In the genomic region with DNA sequence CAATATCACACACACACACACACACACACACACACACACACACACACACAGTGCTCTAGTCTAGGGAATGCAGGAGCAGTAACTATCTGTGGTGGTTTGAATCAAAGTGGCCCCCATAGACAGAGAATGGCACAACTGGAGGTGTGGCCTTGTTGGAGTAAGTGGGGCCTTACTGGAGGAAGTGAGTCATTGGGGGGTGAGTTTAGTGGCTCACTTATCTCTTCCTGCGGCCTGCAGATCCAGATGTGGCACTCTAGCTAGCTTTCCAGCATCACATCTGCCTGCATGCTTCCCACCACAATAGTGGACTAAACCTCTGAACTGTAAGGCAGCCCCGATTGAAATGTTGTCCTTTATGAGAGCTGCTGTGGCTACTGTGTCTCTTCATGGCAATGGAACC, we compare ENCODE assay signal across 34 mouse cellular contexts. TPM values are rescaled to one million over a fixed set of nuclear protein-coding genes. Genes with fewer than 3 reads are reported as not detected.
DNase-seq lines count a peak whose midpoint lies in the region; ATAC-seq lines count a peak whose summit lies in the region.
"Had no signal": no experiment of that assay in that cellular context is flagged by ENCODE, and none has a peak within 500 bp of the region (broad histone marks: within the 10 kb centered on the region; RNA-seq: fewer than 3 reads in every experiment).

No protein-coding gene starts in this region.

- no peaks in the 10 kb centered on the region for H3K27me3 ChIP-seq in heart, embryonic 14.5 days (ENCODE audit: control insufficient read depth, insufficient read depth, low read length)
- H3K27me3 ChIP-seq in liver, embryonic 15.5 days = no peaks in the 10 kb centered on the region
- no peaks in the 10 kb centered on the region for H3K27me3 ChIP-seq in forebrain, embryonic 11.5 days (ENCODE audit: control insufficient read depth, insufficient read depth, low read length)
- H3K27me3 ChIP-seq: embryonic facial prominence, embryonic 12.5 days; limb, embryonic 15.5 days; midbrain, embryonic 15.5 days had no signal

- no peak overlapping the region for H3K4me2 ChIP-seq in heart, embryonic 14.5 days (ENCODE audit: low read length)
- H3K4me2 ChIP-seq in liver, embryonic 15.5 days = 0 out of 2 replicates have a peak overlapping the region, but pooled peaks have one; percentile 0
- no peak overlapping the region for H3K4me2 ChIP-seq in forebrain, embryonic 11.5 days (ENCODE audit: low read depth, low read length, severe bottlenecking)
- H3K4me2 ChIP-seq: embryonic facial prominence, embryonic 12.5 days; hindbrain, embryonic 14.5 days; limb, embryonic 15.5 days; midbrain, embryonic 15.5 days had no signal

- peaks cover 72% of the 10 kb centered on the region for H3K36me3 ChIP-seq in heart, embryonic 14.5 days (ENCODE audit: control insufficient read depth, insufficient read depth, low read length)
- H3K36me3 ChIP-seq in liver, embryonic 15.5 days (replicated peaks) = peaks cover 54% of the 10 kb centered on the region
- peaks cover 15% of the 10 kb centered on the region for H3K36me3 ChIP-seq in forebrain, embryonic 11.5 days (ENCODE audit: control insufficient read depth, insufficient read depth, low read length)

- ATAC-seq in heart, embryonic 14.5 days (ENCODE audit: insufficient number of reproducible peaks, insufficient read depth, low FRiP score, low read depth) = no peak
- peak; percentile 66 for ATAC-seq in liver, embryonic 15.5 days (ENCODE audit: insufficient read depth)
- ATAC-seq in megakaryocyte-erythroid progenitor cell, adult 5-6 weeks (replicated peaks; ENCODE audit: low FRiP score, low TSS enrichment, poor library complexity, severe bottlenecking) = peak; percentile 64
- ATAC-seq in forebrain, embryonic 11.5 days (replicated peaks; ENCODE audit: low FRiP score) = no peak
- ATAC-seq: forebrain, embryonic 16.5 days; intestine, postnatal 0 days; midbrain, embryonic 15.5 days had no signal

- H3K27ac ChIP-seq in heart, embryonic 14.5 days (replicated peaks in 1 of 2; ENCODE audit: control insufficient read depth in 1 of 2, insufficient read depth in 1 of 2, low read depth in 2 of 2, low read length in 2 of 2) = peak overlapping the region; percentile 10 to 54; a peak in 2 of 4 replicates
- peak overlapping the region; percentile 90 for H3K27ac ChIP-seq in liver, embryonic 15.5 days (replicated peaks)
- H3K27ac ChIP-seq in forebrain, embryonic 11.5 days (ENCODE audit: low read depth, low read length) = no peak overlapping the region
- H3K27ac ChIP-seq: embryonic facial prominence, embryonic 12.5 days; gastrocnemius, adult 2 months; hindbrain, embryonic 14.5 days; limb, embryonic 10.5 days; limb, embryonic 15.5 days; midbrain, embryonic 10.5 days; midbrain, embryonic 15.5 days had no signal

- no peak overlapping the region for H3K9ac ChIP-seq in heart, embryonic 14.5 days (ENCODE audit: low read length)
- 0 out of 2 replicates have a peak overlapping the region, but pooled peaks have one; percentile 0 for H3K9ac ChIP-seq in liver, embryonic 15.5 days
- no peak overlapping the region for H3K9ac ChIP-seq in forebrain, embryonic 11.5 days (ENCODE audit: low read length)
- H3K9ac ChIP-seq: embryonic facial prominence, embryonic 12.5 days; hindbrain, embryonic 14.5 days; limb, embryonic 15.5 days; midbrain, embryonic 15.5 days had no signal

- intact Hi-C loops in heart, postnatal 36 days (cut with DNase I) = no loop called here

- WGBS in heart, embryonic 14.5 days = 29% methylated on average over 2 of the region's 2 CpGs
- 9% methylated on average over 2 of the region's 2 CpGs for WGBS in liver, embryonic 15.5 days (ENCODE audit: insufficient replicate concordance)
- WGBS in forebrain, embryonic 11.5 days = 84% methylated on average over 2 of the region's 2 CpGs

- H3K4me3 ChIP-seq in heart, embryonic 14.5 days (ENCODE audit: control insufficient read depth in 1 of 2, insufficient read depth in 1 of 2, low read depth in 1 of 2, low read length in 2 of 2) = no peak overlapping the region
- no peak overlapping the region for H3K4me3 ChIP-seq in liver, embryonic 15.5 days (replicated peaks)
- H3K4me3 ChIP-seq in forebrain, embryonic 11.5 days (ENCODE audit: low read depth, low read length) = no peak overlapping the region
- H3K4me3 ChIP-seq: embryonic facial prominence, embryonic 12.5 days; gastrocnemius, adult 2 months; limb, embryonic 10.5 days; limb, embryonic 15.5 days; midbrain, embryonic 10.5 days; midbrain, embryonic 15.5 days had no signal

- no peak for DNase-seq in heart, postnatal 36 days
- peak; percentile 57 for DNase-seq in liver
- no peak for DNase-seq in forebrain, embryonic 11.5 days (ENCODE audit: low spot score)
- DNase-seq in Muller cell, postnatal 12 days (ENCODE audit: inconsistent ontology term) = no peak
- no peak for DNase-seq in urinary bladder, adult 18-20 months (ENCODE audit: low spot score in 2 of 2)
- DNase-seq: adrenal gland, postnatal 10 days; B cell, adult 2 months; cerebellum, adult 11 months; cerebellum, adult 9-10 months; cerebellum, postnatal 36 days; embryo, embryonic 11 days; gastrocnemius, adult 2 months; gastrocnemius, postnatal 36 days; heart, postnatal 10 days; kidney, postnatal 14 days; layer of hippocampus, adult 9-11 months; lung, postnatal 4 days; thymus, adult 2 months; thymus, postnatal 4 days had no signal

- no peaks in the 10 kb centered on the region for H3K9me3 ChIP-seq in heart, embryonic 14.5 days (ENCODE audit: control insufficient read depth, low read length)
- no peaks in the 10 kb centered on the region for H3K9me3 ChIP-seq in liver, embryonic 15.5 days (replicated peaks)
- no peaks in the 10 kb centered on the region for H3K9me3 ChIP-seq in forebrain, embryonic 11.5 days (ENCODE audit: control insufficient read depth, low read length)
- H3K9me3 ChIP-seq: embryonic facial prominence, embryonic 12.5 days; limb, embryonic 10.5 days; limb, embryonic 15.5 days; midbrain, embryonic 10.5 days; midbrain, embryonic 15.5 days had no signal

- peaks cover 3 to 7% of the 10 kb centered on the region in 2 experiments; a peak in 1 of 4 replicates for H3K4me1 ChIP-seq in heart, embryonic 14.5 days (ENCODE audit: control insufficient read depth in 2 of 2, insufficient read depth in 2 of 2, low read length in 2 of 2)
- peaks cover 47% of the 10 kb centered on the region for H3K4me1 ChIP-seq in liver, embryonic 15.5 days (replicated peaks)
- no peaks in the 10 kb centered on the region for H3K4me1 ChIP-seq in forebrain, embryonic 11.5 days (replicated peaks; ENCODE audit: control insufficient read depth, insufficient read depth, low read length)
- H3K4me1 ChIP-seq: embryonic facial prominence, embryonic 12.5 days; limb, embryonic 10.5 days; limb, embryonic 15.5 days; midbrain, embryonic 10.5 days; midbrain, embryonic 15.5 days had no signal

RNA-seq across cellular contexts. Expression of a gene that starts 21.7 kb away (rescaled TPM):
- polyA plus RNA-seq in heart, embryonic 14.5 days (2014; fragmentation: Nextera tagmentation; extraction: Ambion mirVana) = 49.1 and 51.1 TPM in 2 replicates
- 100 to 1,000 TPM; 106 to 112 TPM for total RNA-seq in heart, postnatal 36 days (2021)
- 18.8 and 21.4 TPM in 2 replicates for polyA plus RNA-seq in liver, embryonic 15.5 days (2015; fragmentation: Nextera tagmentation; extraction: Ambion mirVana)
- 70.8 and 101 TPM in 2 replicates for total RNA-seq in megakaryocyte-erythroid progenitor cell, adult 5-6 weeks (2014; fragmentation: Nextera tagmentation)
- 39.0 and 44.3 TPM in 2 replicates for total RNA-seq in megakaryocyte-erythroid progenitor cell, adult 5-6 weeks (2017)
- 77.6 and 87.4 TPM in 2 replicates for polyA plus RNA-seq in forebrain, embryonic 11.5 days (2014; fragmentation: Nextera tagmentation; extraction: Ambion mirVana)

RNA-seq across cellular contexts. Expression of a gene that starts 21.8 kb away (rescaled TPM):
- polyA plus RNA-seq in heart, embryonic 14.5 days (2014; fragmentation: Nextera tagmentation; extraction: Ambion mirVana) = 7.3 and 7.7 TPM in 2 replicates
- 1 to 10 TPM; 3.3 to 4.1 TPM for total RNA-seq in heart, postnatal 36 days (2021)
- 5.8 and 6.4 TPM in 2 replicates for polyA plus RNA-seq in liver, embryonic 15.5 days (2015; fragmentation: Nextera tagmentation; extraction: Ambion mirVana)
- 7.8 and 14.1 TPM in 2 replicates for total RNA-seq in megakaryocyte-erythroid progenitor cell, adult 5-6 weeks (2014; fragmentation: Nextera tagmentation)
- total RNA-seq in megakaryocyte-erythroid progenitor cell, adult 5-6 weeks (2017) = 4.6 and 12.9 TPM in 2 replicates
- 20.0 TPM in 2 replicates for polyA plus RNA-seq in forebrain, embryonic 11.5 days (2014; fragmentation: Nextera tagmentation; extraction: Ambion mirVana)

RNA-seq across cellular contexts. Expression of a gene that starts 39.4 kb away (rescaled TPM):
- 59.6 and 60.9 TPM in 2 replicates for polyA plus RNA-seq in heart, embryonic 14.5 days (2014; fragmentation: Nextera tagmentation; extraction: Ambion mirVana)
- 100 to 1,000 TPM in 1 of 2 experiments, 10 to 100 TPM in 1; 91.1 to 140 TPM for total RNA-seq in heart, postnatal 36 days (2021)
- 10.8 and 13.8 TPM in 2 replicates for polyA plus RNA-seq in liver, embryonic 15.5 days (2015; fragmentation: Nextera tagmentation; extraction: Ambion mirVana)
- total RNA-seq in megakaryocyte-erythroid progenitor cell, adult 5-6 weeks (2014; fragmentation: Nextera tagmentation) = 1.0 TPM in 1 of 2 replicates, not detected in the other
- total RNA-seq in megakaryocyte-erythroid progenitor cell, adult 5-6 weeks (2017) = 0.38 and 1.6 TPM in 2 replicates
- polyA plus RNA-seq in forebrain, embryonic 11.5 days (2014; fragmentation: Nextera tagmentation; extraction: Ambion mirVana) = 26.8 and 32.3 TPM in 2 replicates

RNA-seq across cellular contexts. Expression of a gene that starts 47.5 kb away (rescaled TPM):
- polyA plus RNA-seq in heart, embryonic 14.5 days (2014; fragmentation: Nextera tagmentation; extraction: Ambion mirVana) = not detected in 2 replicates
- total RNA-seq in heart, postnatal 36 days (2021) = not detected
- 0.30 TPM in 1 of 2 replicates, not detected in the other for polyA plus RNA-seq in liver, embryonic 15.5 days (2015; fragmentation: Nextera tagmentation; extraction: Ambion mirVana)
- total RNA-seq in megakaryocyte-erythroid progenitor cell, adult 5-6 weeks (2014; fragmentation: Nextera tagmentation) = 2.0 TPM in 1 of 2 replicates, not detected in the other
- not detected in 2 replicates for total RNA-seq in megakaryocyte-erythroid progenitor cell, adult 5-6 weeks (2017)
- 0.32 TPM in 1 of 2 replicates, not detected in the other for polyA plus RNA-seq in forebrain, embryonic 11.5 days (2014; fragmentation: Nextera tagmentation; extraction: Ambion mirVana)
- total RNA-seq: adrenal gland, postnatal 10 days; gastrocnemius, adult 2 months; gastrocnemius, postnatal 36 days; heart, postnatal 10 days; left cerebral cortex, postnatal 10 days; neutrophil, adult 5-6 weeks had no signal
- polyA plus RNA-seq: forebrain, embryonic 16.5 days; kidney, embryonic 14.5 days; limb, embryonic 15.5 days; midbrain, embryonic 10.5 days; neural tube, embryonic 11.5 days had no signal

RNA-seq across cellular contexts. Expression of a gene that starts 58.8 kb away (rescaled TPM):
- 18.4 and 19.4 TPM in 2 replicates for polyA plus RNA-seq in heart, embryonic 14.5 days (2014; fragmentation: Nextera tagmentation; extraction: Ambion mirVana)
- 10 to 100 TPM; 17.3 to 19.0 TPM for total RNA-seq in heart, postnatal 36 days (2021)
- polyA plus RNA-seq in liver, embryonic 15.5 days (2015; fragmentation: Nextera tagmentation; extraction: Ambion mirVana) = 9.9 and 12.5 TPM in 2 replicates
- 44.9 and 65.2 TPM in 2 replicates for total RNA-seq in megakaryocyte-erythroid progenitor cell, adult 5-6 weeks (2014; fragmentation: Nextera tagmentation)
- total RNA-seq in megakaryocyte-erythroid progenitor cell, adult 5-6 weeks (2017) = 24.7 and 32.1 TPM in 2 replicates
- polyA plus RNA-seq in forebrain, embryonic 11.5 days (2014; fragmentation: Nextera tagmentation; extraction: Ambion mirVana) = 37.6 and 38.4 TPM in 2 replicates

Comparison
In these comparisons a context has a peak if more than half of its experiments do, and no peak if none do; other contexts are left out.
1. ATAC-seq: peak in liver, embryonic 15.5 days (single experiment) and megakaryocyte-erythroid progenitor cell, adult 5-6 weeks (single experiment); none in heart, embryonic 14.5 days (single experiment) and forebrain, embryonic 11.5 days (single experiment).